Mouse (Mus musculus): ENCODE measurements around the gene Nr6a1. TPM values are rescaled to one million over a fixed set of nuclear protein-coding genes. Genes with fewer than 3 reads are reported as not detected.

The Nr6a1 gene
- polyA plus RNA-seq, 1 experiment = 1.3 TPM

GRCm38 (mm10) chr2:38786216-38786960, 141.1 kb downstream of the Nr6a1 start:
- no peak for DNase-seq (ENCODE audit: low read depth in 1 of 2, low spot score in 2 of 2)
- WGBS = 82% methylated on average over 5 of the region's 5 CpGs
- TF ChIP-seq POLR2A (IDR thresholded peaks at IDR 0.05; ENCODE audit: low read depth, low read length) = no peak
- TF ChIP-seq CTCF (IDR thresholded peaks at IDR 0.05; ENCODE audit: extremely low read depth, insufficient read depth, insufficient read length, insufficient replicate concordance) = no peak
- Histone ChIP-seq H3K27ac (ENCODE audit: insufficient read depth, low read length) (no peak overlapping the region), H3K36me3 (ENCODE audit: control insufficient read depth, insufficient read depth, low read length) (no peaks in the 10 kb centered on the region), H3K4me1 (ENCODE audit: control insufficient read depth, insufficient read depth, insufficient read length) (no peaks in the 10 kb centered on the region), H3K27me3 (ENCODE audit: control insufficient read depth, insufficient read depth, low read length) (no peaks in the 10 kb centered on the region), H3K4me3 (ENCODE audit: extremely low read depth, insufficient read depth, insufficient read length) (no peak overlapping the region)

- Histone ChIP-seq H3K27ac (ENCODE audit: insufficient read depth, low read length) (no peak overlapping the region), H3K4me1 (ENCODE audit: control insufficient read depth, insufficient read depth, insufficient read length) (no peaks in the 10 kb centered on the region), H3K27me3 (ENCODE audit: control insufficient read depth, insufficient read depth, low read length) (no peaks in the 10 kb centered on the region), H3K4me3 (ENCODE audit: extremely low read depth, insufficient read depth, insufficient read length) (no peak overlapping the region), H3K36me3 (ENCODE audit: control insufficient read depth, insufficient read depth, low read length) (no peaks in the 10 kb centered on the region)
- 59% methylated on average over 3 of the region's 3 CpGs for WGBS
- DNase-seq (ENCODE audit: low read depth in 1 of 2, low spot score in 2 of 2) = no peak
- TF ChIP-seq POLR2A (IDR thresholded peaks at IDR 0.05; ENCODE audit: low read depth, low read length) (no peak), CTCF (IDR thresholded peaks at IDR 0.05; ENCODE audit: extremely low read depth, insufficient read depth, insufficient read length, insufficient replicate concordance) (no peak)
Observed at GRCm38 (mm10) chr2:38785113-38785512, 142.4 kb downstream of the Nr6a1 start.

- no peaks in the 10 kb centered on the region for H3K4me1 ChIP-seq (ENCODE audit: control insufficient read depth, insufficient read depth, insufficient read length)
- no peaks in the 10 kb centered on the region for H3K27me3 ChIP-seq (ENCODE audit: control insufficient read depth, insufficient read depth, low read length)
- WGBS = 85% methylated on average over 11 of the region's 11 CpGs
- DNase-seq (ENCODE audit: low read depth in 1 of 2, low spot score in 2 of 2) = no peak
- no peak overlapping the region for H3K27ac ChIP-seq (ENCODE audit: insufficient read depth, low read length)
- no peak for TF ChIP-seq CTCF (IDR thresholded peaks at IDR 0.05; ENCODE audit: extremely low read depth, insufficient read depth, insufficient read length, insufficient replicate concordance)
- TF ChIP-seq POLR2A (IDR thresholded peaks at IDR 0.05; ENCODE audit: low read depth, low read length) = no peak
- no peak overlapping the region for H3K4me3 ChIP-seq (ENCODE audit: extremely low read depth, insufficient read depth, insufficient read length)
- H3K36me3 ChIP-seq (ENCODE audit: control insufficient read depth, insufficient read depth, low read length) = no peaks in the 10 kb centered on the region
Observed at GRCm38 (mm10) chr2:38784396-38784795, 143.1 kb downstream of the Nr6a1 start.

DNA sequence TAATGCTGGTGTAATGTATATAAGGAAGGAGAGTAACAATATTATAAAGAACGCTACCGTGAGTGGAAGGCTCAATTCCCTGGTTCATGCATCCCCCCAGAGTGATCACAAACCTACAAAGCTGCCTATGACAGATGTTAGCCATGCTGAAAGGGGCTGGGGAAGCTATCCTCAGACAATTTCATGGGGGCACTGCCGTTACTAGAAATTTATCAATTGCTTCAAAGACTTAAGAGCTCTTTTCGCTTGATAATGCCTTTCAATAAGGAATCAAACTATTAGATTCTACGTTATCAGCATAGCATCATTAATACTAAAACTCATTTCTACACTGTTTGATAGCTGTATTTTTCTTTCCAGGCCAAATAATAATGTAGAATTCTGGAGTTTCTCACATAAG, 144.1 kb downstream of the Nr6a1 start:
- Histone ChIP-seq H3K4me3 (ENCODE audit: extremely low read depth, insufficient read depth, insufficient read length) (no peak overlapping the region), H3K27me3 (ENCODE audit: control insufficient read depth, insufficient read depth, low read length) (no peaks in the 10 kb centered on the region), H3K4me1 (ENCODE audit: control insufficient read depth, insufficient read depth, insufficient read length) (no peaks in the 10 kb centered on the region), H3K27ac (ENCODE audit: insufficient read depth, low read length) (no peak overlapping the region), H3K36me3 (ENCODE audit: control insufficient read depth, insufficient read depth, low read length) (no peaks in the 10 kb centered on the region)
- 90% methylated on average over 5 of the region's 5 CpGs for WGBS
- DNase-seq (ENCODE audit: low read depth in 1 of 2, low spot score in 2 of 2) = no peak
- no peak for TF ChIP-seq CTCF (IDR thresholded peaks at IDR 0.05; ENCODE audit: extremely low read depth, insufficient read depth, insufficient read length, insufficient replicate concordance)
- TF ChIP-seq POLR2A (IDR thresholded peaks at IDR 0.05; ENCODE audit: low read depth, low read length) = no peak

DNA sequence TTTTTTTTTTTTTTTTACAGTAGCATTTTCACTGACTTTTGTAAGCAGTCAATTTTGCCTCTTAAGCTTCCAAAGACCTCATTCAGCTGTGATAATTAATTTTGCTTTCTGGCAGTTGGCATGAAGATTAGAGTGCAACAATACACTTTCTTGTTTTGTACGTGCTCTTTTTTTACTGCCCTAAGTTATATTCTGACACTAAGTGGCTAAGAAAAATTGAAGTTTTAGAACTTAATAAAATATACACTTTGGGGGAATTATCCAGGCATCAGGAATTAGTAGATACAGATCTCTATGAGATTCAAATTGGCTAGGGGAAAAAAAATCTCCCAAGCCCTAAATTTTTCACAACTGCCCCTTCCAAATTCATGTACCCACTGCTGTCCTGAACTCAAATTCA, 144.8 kb downstream of the Nr6a1 start:
- no peaks in the 10 kb centered on the region for H3K4me1 ChIP-seq (ENCODE audit: control insufficient read depth, insufficient read depth, insufficient read length)
- H3K27me3 ChIP-seq (ENCODE audit: control insufficient read depth, insufficient read depth, low read length) = no peaks in the 10 kb centered on the region
- H3K4me3 ChIP-seq (ENCODE audit: extremely low read depth, insufficient read depth, insufficient read length) = no peak overlapping the region
- no peak overlapping the region for H3K27ac ChIP-seq (ENCODE audit: insufficient read depth, low read length)
- no peak for DNase-seq (ENCODE audit: low read depth in 1 of 2, low spot score in 2 of 2)
- 76% methylated on average over 1 of the region's 1 CpGs for WGBS
- no peak for TF ChIP-seq POLR2A (IDR thresholded peaks at IDR 0.05; ENCODE audit: low read depth, low read length)
- no peaks in the 10 kb centered on the region for H3K36me3 ChIP-seq (ENCODE audit: control insufficient read depth, insufficient read depth, low read length)

DNA sequence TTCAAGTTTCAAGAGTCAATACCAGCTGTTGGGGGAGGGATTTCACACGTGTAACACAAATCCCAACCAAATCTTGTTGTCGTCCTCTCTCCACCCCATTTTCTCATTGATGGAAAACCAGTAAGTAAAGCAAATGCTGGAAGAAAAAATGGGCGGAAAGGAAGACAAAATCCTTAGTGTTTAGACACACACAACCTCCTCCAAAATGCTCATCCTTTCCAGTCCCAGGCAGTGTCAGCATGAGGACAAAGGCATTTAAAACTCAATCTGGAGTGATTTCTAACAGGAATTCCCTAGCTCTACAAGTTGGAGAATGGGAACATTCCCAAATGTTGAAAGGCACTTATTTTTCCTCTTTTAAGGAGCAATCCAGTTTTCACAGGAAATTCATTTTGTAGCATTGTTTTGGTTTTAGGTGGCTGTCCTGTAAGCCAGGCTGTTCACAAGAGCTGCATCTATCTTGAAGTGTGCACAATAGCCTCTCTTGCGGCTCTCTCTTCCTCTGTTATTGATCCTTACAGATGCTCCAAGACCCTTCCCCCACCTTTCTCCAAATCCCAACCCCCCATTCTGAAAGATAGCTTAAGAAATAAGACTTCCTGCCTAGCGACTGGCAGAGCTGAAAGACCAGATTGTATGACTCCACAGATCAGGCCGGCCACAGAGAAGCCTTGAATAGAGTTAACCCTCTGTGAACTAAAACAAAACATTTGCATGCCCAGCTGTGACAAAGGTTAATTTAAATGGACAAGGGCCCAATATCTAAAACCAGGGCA, 145.4 kb downstream of the Nr6a1 start:
- H3K27me3 ChIP-seq (ENCODE audit: control insufficient read depth, insufficient read depth, low read length) = no peaks in the 10 kb centered on the region
- WGBS = 57% methylated on average over 6 of the region's 6 CpGs
- no peaks in the 10 kb centered on the region for H3K4me1 ChIP-seq (ENCODE audit: control insufficient read depth, insufficient read depth, insufficient read length)
- no peak overlapping the region for H3K27ac ChIP-seq (ENCODE audit: insufficient read depth, low read length)
- no peak for DNase-seq (ENCODE audit: low read depth in 1 of 2, low spot score in 2 of 2)
- no peak overlapping the region for H3K4me3 ChIP-seq (ENCODE audit: extremely low read depth, insufficient read depth, insufficient read length)
- no peaks in the 10 kb centered on the region for H3K36me3 ChIP-seq (ENCODE audit: control insufficient read depth, insufficient read depth, low read length)
- TF ChIP-seq POLR2A (IDR thresholded peaks at IDR 0.05; ENCODE audit: low read depth, low read length) (no peak), CTCF (IDR thresholded peaks at IDR 0.05; ENCODE audit: extremely low read depth, insufficient read depth, insufficient read length, insufficient replicate concordance) (no peak)

GRCm38 (mm10) chr2:38779939-38780338, 147.5 kb downstream of the Nr6a1 start:
- Histone ChIP-seq H3K4me1 (ENCODE audit: control insufficient read depth, insufficient read depth, insufficient read length) (no peaks in the 10 kb centered on the region), H3K4me3 (ENCODE audit: extremely low read depth, insufficient read depth, insufficient read length) (no peak overlapping the region), H3K27me3 (ENCODE audit: control insufficient read depth, insufficient read depth, low read length) (no peaks in the 10 kb centered on the region), H3K36me3 (ENCODE audit: control insufficient read depth, insufficient read depth, low read length) (no peaks in the 10 kb centered on the region), H3K27ac (ENCODE audit: insufficient read depth, low read length) (no peak overlapping the region)
- TF ChIP-seq POLR2A (IDR thresholded peaks at IDR 0.05; ENCODE audit: low read depth, low read length) (no peak), CTCF (IDR thresholded peaks at IDR 0.05; ENCODE audit: extremely low read depth, insufficient read depth, insufficient read length, insufficient replicate concordance) (no peak)
- 39% methylated on average over 2 of the region's 2 CpGs for WGBS
- no peak for DNase-seq (ENCODE audit: low read depth in 1 of 2, low spot score in 2 of 2)
